Mouse (Mus musculus) monocyte, adult 2 months (primary cell): Measurements from ENCODE around the gene Smarcd1.

Experiments used
- DNase-seq, 2 experiments: peaks; one replicate each; pipeline ENCODE4 v3.0.0; 2022; ENCODE audit warnings: low spot score in 2 of 2, low read depth in 1 of 2

Smarcd1 gene

DNA sequence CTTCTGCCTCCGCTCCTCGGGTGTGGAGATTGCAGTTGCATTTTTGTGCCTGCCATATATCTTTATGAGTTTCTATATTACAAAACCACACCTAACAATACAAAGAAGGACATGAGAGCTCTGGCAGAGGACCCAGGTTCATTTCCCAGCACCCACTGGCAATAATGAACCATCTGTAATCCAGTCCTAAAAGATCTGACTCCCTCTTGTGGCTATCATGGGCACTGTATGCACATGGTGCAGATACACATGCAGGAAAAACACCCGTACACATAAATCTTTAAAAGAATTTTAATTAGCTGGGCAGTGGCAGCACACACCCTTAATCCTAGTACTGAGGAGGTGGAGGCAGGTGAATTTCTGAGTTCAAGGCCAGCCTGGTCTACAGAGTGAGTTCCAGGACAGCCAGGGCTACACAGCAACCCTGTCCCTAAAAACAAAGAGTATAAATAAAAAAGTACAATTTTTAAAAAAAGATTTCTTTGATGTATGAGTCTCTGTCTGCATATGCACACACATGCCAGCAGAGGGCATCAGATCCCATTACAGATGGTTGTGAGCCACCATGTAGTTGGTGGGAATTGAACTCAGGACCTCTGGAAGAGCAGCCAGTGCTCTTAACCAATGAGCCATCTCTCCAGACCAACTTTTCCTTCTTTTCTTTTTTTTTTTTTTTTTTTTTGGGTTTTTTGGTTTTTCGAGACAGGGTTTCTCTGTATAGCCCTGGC lies 27.3 kb downstream of the Smarcd1 start:
- DNase-seq, result no peak

DNA sequence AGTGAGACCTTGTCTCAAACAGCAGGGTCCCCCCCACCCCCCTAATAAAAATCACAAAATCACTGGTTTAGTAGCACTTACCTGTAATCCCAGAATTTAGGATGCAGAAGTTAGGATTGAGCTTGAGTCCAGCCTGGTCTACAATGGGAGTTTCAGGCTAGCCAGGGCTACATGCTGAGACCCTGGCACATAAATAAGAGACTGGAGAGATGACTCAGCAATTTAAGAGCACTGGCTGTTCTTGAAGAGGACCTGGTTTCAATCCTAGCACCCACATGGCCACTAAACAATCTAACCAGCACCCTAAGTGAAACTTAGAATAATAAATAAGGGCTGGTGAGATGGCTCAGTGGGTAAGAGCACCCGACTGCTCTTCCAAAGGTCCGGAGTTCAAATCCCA lies 29.2 kb downstream of the Smarcd1 start:
- no peak for DNase-seq

DNA sequence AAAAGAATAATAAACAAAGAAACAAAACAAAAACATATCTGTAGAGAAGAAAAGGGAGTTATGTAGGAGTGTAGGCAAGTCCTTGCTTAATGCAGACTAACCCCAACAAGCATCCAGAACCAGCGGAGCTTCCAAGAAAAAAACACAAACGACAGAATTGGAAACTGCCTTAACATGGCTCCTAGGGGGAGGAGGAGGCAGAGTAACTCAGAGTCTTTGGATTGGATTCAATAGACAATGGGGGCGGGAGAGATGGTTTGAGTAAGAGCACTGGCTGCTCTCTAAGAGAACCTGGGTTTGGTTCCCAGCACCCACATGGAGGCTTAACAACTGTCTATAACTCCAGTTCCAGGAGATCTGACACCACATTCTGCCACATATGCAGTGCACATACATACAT lies 29.7 kb downstream of the Smarcd1 start:
- no peak for DNase-seq

DNA sequence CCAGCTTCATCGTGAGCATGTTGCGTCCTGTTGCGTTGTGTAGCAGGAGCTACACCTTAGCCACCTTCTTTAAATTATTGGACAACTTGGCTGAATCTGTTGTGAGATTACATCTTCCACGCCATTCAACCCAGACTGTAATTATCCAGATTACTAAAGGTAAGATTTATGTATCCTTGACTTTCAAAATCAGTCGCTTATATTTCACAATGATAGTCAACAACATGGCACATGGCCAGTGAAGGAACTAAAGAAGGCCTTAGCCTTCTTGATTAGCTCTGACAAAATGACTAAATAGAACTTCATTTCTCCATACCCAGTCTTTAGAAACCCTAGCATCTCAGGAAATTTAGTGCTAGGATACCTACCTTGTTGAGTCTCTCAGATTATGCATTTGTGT lies 31.3 kb downstream of the Smarcd1 start:
- no peak for DNase-seq

DNA sequence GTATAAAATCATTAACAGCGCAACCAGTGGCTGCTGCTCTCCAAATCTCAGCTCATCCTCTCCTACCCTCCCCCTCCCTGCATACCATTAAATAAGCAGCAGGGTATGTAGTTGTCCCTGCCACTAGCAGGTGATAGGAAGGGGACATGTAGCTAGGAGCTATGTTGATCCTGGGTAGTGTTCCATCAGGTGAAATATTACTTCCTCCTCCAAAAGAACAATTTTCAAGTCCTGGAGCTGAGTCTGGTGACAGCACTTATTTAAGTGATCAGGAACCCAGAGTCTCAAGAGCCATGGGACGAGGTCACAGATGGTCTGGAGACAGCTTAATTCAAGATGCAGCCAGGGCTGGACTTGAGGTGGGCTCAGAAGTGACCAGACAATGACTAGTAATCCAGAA lies 33.7 kb downstream of the Smarcd1 start:
- DNase-seq, result peak; percentile 100

DNA sequence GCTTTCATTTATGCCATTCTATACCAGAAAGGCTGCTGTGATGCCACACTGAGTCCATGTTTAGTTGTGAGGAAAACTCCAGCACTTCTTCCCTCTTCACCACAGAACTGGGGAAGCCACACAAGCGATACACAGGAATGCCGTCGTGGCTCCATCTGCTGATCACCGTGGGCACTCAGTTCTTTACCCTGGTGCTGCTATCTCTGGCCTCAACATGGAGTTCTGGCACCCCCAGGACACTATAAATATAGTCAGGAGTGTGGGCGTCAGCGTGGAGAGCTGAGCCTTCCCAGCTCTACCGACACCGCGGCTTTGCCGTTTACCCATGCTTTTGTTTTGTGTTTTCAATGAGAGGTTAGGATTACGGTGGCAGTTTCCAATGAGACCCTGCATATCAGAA lies 34.7 kb downstream of the Smarcd1 start:
- DNase-seq, result no peak

DNA sequence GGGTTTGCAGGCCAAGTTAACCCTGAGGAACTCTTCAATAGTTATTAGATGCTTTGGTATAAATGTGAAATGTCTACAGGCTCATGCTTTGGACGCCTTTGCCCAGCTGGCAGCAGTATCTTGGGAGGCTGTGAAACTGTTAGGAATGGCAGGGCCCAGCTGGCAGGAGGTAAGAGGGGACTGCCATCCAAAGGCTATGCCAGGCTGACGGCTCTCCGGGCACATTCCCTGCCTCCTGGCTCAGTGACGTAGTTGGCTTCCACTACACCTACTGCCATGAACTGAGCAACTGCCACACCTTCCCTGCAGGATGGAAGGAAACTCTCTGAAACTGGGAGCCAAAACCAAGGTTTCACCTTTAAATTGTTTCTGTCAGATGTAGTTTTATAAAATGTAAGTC lies 38.3 kb downstream of the Smarcd1 start:
- DNase-seq, result no peak

DNA sequence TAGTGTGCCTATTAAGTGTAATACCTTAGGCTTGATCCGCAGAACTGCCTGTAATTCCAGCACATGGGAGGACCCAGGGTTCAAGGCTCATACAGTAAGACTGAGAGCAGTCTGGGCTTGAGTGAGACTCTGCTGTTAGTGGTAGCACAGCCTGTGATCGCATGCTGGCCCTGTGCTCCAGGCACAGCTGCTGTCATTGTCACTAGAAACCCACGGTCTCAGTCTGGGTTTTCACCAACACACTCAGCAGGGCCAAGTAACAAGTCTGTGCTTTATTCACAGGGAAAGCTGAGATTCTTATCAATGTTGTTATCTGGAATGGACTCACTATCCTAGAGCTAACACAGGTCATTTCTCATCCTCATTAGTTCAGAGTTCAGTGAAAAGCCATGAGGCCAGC lies 52.3 kb downstream of the Smarcd1 start:
- no peak for DNase-seq
